Mouse (Mus musculus) induced T-regulatory cell, adult 2 months (primary cell): ENCODE results near the gene Vmac.
A peak's percentile ranks its signal among the peaks of the same experiment; 100 is the strongest.

Experiments used
- DNase-seq: peaks from one replicate; pipeline ENCODE4 v3.0.0-alpha.2; 2012; ENCODE audit warnings: low read depth

The Vmac gene

GRCm38 (mm10) chr17:56717363-56718058, at the start of gene Vmac, which contains the start of gene Ndufa11:
Gene Vmac (minus strand): TSS chr17:56718022.
Gene Ndufa11 (plus strand): TSS chr17:56717767.
- DNase-seq, result peak; percentile 99

DNA sequence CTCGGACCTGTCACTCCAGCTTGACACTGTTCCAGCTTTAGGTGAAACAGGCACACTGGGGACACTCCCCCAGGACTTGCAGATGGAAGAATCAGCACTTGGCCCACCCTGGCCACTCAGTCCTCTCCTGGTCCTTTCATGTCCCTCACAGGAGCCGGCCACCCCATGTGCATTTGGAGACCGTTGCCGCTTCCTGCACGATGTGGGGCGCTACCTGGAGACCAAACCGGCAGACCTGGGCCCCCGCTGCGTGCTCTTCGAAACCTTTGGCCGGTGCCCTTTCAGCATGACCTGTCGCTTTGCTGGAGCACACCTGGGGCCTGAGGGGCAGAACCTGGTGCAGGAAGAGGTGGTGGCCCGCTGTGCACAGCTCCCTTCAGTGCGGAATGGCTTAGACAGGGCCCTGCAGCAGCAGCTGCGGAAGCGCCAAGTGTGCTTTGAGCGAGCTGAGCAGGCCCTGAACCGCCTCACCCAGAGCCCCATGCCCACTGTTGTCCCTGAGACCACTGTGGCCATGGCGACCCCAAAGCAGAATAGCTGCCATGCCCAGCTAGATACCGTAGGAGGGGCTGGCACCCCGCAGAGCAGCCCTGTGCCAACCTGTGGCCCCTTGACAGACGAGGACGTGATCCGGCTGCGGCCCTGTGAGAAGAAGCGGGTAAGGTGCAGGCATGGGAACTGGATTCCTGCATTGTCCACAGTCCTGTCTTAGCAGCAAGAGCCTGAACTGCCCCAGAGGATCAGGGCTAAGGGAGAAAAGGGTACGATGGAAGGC, 49.0 kb upstream of the Vmac start:
- no peak for DNase-seq

DNA sequence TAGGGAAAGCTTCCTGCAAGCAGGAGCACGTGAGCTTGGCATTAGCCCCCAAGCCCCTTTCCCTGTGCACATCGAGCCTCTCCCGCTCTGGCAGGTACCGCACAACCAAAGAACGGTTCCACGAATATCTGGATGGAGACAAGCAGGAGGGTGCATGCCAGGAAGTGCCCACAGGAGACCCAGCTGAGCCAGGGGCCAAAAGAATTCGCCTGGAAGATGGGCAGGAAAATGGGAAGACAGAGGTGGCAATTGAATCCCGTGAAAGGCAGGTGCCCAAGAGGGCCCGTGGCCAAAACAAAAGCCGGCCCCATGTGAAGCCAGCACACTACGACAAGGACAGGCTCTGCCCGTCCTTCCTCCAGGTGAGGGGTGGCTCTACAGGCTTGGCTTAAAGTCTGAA, 47.6 kb upstream of the Vmac start:
- no peak for DNase-seq

DNA sequence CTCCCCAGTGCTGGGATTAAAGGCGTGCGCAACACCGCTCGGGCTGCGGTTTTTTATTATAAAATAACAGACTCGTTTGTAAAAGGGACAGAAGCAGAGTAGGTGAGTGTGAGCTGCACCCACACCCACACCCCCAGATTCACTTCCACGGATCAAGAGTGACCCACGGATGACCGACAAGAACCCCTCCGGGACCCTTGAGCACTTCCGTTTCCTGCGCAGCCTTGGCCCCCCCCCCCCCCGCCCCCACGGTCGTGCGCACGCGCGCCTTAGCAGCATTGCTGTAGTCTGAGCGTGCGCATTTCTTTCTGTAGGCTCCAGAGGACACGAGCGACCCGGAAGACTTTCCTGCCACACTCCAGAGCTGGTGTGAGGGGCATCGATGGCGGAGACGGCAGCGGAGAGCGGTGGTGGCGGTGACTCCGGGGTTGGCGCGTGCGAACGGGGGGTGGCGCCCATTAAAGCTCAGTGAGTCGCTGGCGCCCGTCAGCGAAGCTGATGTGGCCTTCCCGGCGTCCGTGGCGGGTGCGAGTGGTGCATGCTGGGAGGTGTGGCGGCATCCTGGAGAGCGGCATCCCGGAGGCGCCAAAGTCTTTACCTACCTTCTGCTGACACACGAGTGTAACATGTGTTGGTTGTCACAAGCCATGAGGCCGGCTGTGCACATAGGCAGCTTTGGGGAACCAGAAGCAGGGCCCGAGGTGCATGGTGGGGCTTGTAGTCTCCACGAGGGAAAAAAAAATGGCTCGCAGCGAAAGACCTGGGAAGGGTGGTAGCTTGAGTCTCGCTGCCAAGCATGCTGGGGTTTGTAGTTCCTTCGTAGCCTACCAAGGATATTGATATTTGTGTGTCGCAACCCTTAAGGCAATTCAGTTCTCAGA, 46.9 kb upstream of the Vmac start, which contains the start of gene Dus3l:
Gene Dus3l, plus strand, starts transcription at position 284 of the 881 bp plus-strand sequence.
- DNase-seq, result peak; percentile 94

DNA sequence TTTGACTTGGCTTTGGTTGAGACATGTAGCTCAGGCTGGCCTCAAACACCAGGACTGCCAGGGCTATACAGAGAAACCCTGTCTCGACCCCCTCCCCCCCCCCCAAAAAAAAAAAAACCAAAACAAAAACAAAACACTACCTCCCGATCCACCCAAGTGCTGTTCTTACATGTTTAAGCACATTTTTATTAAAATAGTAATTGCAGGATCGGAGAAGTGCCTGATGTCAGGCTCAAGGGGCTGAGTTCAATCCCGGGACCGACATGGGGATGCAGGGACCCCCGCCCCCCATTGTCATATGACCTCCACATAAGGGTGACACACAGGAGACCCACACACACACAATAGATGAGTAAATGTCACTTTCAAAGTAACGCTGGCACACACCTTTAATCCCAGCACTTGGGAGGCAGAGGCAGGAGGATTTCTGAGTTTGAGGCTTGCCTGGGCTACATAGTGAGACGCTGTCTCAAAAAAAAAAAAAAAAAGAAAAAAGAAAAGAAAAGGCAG, 46.0 kb upstream of the Vmac start:
- peak; percentile 30 for DNase-seq

DNA sequence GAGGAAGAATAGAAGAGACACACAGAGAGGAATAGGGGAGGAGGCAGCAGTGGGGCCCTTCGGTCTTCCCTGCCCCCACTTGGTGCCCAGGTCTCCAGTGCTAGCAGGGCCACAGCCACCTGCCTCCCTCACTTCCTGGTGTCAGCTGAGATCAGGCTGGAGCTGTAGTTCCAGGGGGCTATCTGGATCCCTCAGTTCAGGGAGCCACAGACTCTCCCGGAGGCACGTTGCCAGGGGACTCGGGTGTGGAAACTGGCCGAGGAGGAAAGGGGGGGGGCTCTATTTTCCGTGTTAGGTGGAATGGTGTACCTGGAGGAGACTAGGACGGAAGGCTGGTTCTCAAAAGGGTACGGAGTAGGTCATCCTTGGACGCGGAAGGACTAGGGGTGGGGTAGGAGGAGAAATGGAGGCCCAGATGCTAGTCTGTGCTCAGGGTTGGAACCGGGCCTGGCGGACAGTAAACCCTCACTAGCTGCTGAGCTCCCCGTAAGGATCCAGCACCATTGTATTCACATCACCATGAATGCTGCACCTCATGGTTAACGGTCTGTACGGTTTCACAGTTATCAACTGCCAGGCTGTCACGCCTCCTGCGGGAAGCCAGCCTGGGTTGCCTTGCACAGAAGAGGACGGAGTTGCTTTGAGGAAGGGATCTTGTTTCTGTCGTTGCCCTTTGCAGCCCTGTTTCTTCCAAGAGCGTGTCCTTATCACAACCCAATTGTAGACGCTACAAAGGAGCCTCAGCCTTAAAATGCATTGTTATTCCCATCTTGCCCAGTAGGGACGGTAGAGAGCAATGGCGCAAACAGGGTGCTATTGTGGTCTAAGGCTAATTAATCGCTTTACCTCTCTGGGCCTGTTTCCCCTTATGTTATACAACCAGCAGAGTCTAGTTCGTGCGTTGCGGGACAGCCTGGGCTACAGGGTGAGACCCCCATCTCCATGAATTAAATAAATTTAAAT, 45.2 kb upstream of the Vmac start:
- peak; percentile 91 for DNase-seq

DNA sequence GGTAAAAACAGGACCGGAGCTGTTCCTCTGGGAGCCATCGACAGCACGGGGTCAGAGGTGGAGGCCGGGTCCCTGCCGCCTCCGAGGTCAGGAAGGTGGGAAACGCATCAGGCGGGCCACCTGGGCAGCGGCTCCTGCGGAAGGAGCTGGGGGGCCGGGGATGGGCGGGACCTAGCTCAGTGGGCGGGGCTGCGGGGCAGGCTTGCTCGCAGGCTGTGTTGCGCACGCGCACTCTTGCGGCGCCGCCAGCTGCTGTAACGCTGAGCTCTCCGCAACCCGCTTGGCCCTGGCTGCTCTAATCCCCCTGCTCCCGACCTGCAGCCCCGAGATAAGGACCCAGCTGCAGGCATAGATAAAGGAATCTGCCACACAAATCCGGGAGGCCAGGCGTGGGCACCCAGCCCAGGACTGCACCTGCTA, 44.2 kb upstream of the Vmac start:
- peak; percentile 94 for DNase-seq

DNA sequence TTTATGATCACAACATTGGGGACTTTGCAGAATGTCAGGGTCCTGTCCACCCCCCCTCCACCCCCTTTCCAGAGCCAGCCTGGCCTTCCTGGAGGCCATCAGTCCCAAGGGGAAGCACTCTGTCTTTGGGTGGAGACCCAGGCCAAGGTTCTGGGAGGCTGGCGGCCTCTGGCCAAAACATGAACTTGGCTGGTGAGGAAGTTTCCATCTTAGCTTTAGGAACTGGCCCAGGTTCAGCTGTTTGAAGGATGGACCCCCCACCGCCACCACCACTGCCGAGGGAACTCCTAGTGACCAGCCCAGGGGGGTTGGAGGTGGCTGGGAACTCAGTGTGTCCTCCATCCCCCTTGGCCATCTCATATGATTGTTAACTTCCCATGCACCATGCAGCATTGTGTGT, 43.3 kb upstream of the Vmac start:
- DNase-seq, result no peak

DNA sequence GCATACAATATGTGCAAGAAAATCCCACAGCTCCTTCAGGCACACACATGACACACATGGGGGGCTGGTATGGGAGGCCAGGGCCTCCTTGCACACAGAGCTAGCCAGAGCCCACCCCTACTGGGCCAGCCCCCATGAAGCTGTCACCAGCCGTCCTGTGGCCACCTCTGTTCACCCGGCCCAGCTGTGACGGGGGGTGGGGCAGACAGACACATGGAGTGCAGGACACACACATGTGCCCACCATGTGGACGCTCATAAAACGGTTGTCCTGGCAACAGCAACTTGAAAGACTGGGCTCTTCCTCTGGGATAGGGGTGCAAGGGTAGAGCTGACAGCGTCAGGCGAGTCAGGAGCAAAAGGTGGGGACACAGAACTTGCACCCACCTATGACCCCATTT, 41.4 kb upstream of the Vmac start:
- no peak for DNase-seq

DNA sequence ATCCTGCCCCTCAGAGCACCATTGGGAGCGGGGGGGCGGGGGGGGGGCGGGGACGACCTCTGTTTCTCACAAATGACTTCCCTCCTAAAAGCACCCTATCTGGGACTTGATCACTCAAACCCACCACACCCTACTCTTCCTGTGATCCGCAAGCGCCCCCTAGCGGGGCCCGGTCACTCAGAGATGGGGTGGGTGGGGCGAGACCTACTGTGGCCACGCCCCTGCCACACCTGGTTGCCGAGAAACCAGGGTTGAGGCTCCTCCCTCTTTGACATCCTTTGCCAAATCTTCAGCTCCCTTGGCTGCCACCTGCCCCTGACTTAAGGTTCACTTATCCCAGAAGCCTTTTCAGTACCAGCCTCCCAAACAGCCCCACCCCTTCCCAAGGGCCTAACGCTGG, 40.3 kb upstream of the Vmac start:
- DNase-seq, result peak; percentile 87

GRCm38 (mm10) chr17:56757416-56758123, 39.7 kb upstream of the Vmac start, which contains the start of gene Nrtn:
Gene Nrtn (minus strand): TSS chr17:56757530.
- DNase-seq, result peak; percentile 72

DNA sequence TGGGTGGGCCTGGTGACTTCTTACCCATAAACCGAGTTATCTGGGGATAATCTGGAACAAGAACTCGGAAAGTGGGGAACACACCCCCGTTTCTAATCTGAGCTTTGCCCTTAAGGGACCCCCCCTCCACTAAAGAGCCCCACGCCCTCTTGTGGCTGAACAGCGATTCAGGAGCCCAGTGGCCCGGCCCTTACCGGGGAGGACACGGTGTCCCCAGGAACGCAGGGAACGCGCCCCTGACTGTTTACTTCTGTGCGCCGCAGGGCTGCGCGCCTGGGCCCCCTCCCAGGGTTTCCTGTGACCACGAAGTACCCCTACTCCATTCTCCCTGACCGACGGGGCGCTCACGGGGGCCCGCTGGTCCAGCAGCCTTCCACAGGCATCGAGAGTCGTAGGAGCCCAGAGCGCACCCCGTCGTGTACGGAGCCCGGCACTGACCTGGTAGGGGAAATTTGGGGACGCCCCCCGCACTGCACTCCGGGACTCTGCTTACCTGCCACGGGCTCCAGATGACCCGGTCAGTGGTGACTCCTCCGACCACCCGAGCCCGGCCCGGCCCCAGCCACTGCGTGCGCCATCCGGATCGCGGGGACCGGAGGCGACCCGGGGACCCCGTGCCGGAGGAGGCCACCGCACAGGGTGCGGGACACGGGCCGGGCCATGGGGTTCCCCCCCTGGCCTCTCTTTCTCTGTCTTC, 39.0 kb upstream of the Vmac start:
- peak; percentile 60 for DNase-seq

GRCm38 (mm10) chr17:56754271-56755185, 36.7 kb upstream of the Vmac start:
- DNase-seq, result peak; percentile 34

DNA sequence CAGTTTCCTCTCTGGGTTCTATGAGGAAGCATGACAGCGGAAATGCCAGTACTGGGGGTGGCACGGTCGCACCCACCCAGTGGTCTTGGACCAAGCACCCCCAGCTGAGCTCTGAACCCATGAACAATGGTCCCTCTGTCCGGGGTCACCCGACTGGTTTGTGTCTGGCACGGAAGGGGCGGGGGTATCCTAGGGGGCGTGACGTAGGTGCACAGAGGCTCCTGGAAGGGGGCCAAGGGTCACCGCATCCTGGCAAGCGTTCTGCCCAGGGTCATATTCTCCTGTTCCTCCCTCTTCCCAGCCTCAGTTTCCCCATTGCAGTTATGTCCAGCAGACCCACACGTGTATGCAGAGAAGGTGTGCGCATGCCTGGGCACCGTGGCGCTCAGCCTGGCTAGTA, 35.6 kb upstream of the Vmac start:
- DNase-seq, result no peak

GRCm38 (mm10) chr17:56751404-56752072, 33.7 kb upstream of the Vmac start:
- DNase-seq, result peak; percentile 40

- no peak for DNase-seq
Observed at GRCm38 (mm10) chr17:56744173-56744572, 26.4 kb upstream of the Vmac start.

- no peak for DNase-seq
Observed at GRCm38 (mm10) chr17:56740788-56741160, 23.0 kb upstream of the Vmac start.
